In the genomic region with DNA sequence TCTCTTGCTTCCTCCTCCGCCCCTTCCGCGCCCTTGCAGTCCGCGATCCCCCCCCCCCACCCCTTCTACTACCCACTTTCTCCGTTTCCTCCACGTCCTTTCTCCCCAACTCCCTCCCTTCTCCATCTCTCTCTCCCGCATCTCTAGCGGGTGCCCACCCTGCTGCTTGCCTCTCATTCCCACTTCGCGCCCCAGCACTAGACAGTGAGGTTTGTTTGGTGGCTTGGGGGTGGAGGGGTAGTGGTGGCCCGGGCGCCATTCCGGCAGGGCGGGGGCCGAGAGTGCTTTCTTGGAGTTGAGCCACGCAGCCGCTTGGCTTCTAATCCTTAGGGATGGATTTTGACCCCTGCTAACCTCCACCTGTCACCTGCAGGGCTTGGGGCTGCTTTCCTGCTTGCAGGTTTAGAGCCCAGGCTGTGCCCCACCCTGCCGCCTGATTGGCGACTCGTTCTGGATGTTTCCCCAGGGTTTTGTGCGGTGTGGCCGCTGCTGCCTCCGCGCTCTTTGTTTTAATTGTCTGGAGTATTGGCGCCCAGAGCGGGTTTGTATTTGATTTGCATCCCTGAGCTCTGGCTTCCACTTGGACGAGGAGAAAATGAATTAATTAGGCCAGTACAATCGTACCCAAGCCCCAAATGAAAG, we compare ENCODE assay signal across 7 mouse cellular contexts. TPM values are rescaled to one million over a fixed set of nuclear protein-coding genes. Genes with fewer than 3 reads are reported as not detected.
DNase-seq lines count a peak whose midpoint lies in the region; ATAC-seq lines count a peak whose summit lies in the region.

A gene (minus strand): TSS at position 217 of the 642 bp plus-strand sequence.

- H3K4me1 ChIP-seq in heart, embryonic 15.5 days (replicated peaks): peaks cover 30% of the 10 kb centered on the region
- H3K4me1 ChIP-seq in lung, embryonic 15.5 days: peaks cover 10% of the 10 kb centered on the region; the same call in 1 of the 2 replicates
- H3K4me1 ChIP-seq in stomach, embryonic 14.5 days (ENCODE audit: control insufficient read depth, insufficient read depth, low read length): peaks cover 8% of the 10 kb centered on the region; the same call in 1 of the 2 replicates

- H3K9me3 ChIP-seq in heart, embryonic 15.5 days (replicated peaks): no peaks in the 10 kb centered on the region
- H3K9me3 ChIP-seq in lung, embryonic 15.5 days: no peaks in the 10 kb centered on the region
- no peaks in the 10 kb centered on the region for H3K9me3 ChIP-seq in stomach, embryonic 14.5 days (ENCODE audit: control insufficient read depth, low read depth, low read length)

- DNase-seq in urinary bladder, postnatal 25 days (ENCODE audit: low spot score): peak; percentile 15
- no peak for DNase-seq in urinary bladder, postnatal 4 days (ENCODE audit: low spot score in 2 of 2)
- DNase-seq in embryo, embryonic 11 days: peak; percentile 41
- DNase-seq in kidney, postnatal 25 days: peak; percentile 70 to 77

- peak within 1 kb of the TSS; percentile 100 for H3K4me2 ChIP-seq in heart, embryonic 15.5 days
- H3K4me2 ChIP-seq in lung, embryonic 15.5 days: peak within 1 kb of the TSS; percentile 99
- peak within 1 kb of the TSS; percentile 99 for H3K4me2 ChIP-seq in stomach, embryonic 14.5 days (replicated peaks; ENCODE audit: low read depth, low read length)

- H3K27me3 ChIP-seq in heart, embryonic 15.5 days: peaks cover 46% of the 10 kb centered on the region
- peaks cover 54% of the 10 kb centered on the region for H3K27me3 ChIP-seq in lung, embryonic 15.5 days
- H3K27me3 ChIP-seq in stomach, embryonic 14.5 days (ENCODE audit: control insufficient read depth, insufficient read depth, low read length): peaks cover 3% of the 10 kb centered on the region; the same call in 1 of the 2 replicates

- H3K4me3 ChIP-seq in heart, embryonic 15.5 days: peak within 1 kb of the TSS; percentile 67
- H3K4me3 ChIP-seq in lung, embryonic 15.5 days: peak within 1 kb of the TSS; percentile 62
- H3K4me3 ChIP-seq in stomach, embryonic 14.5 days (ENCODE audit: low read depth, low read length): peak within 1 kb of the TSS; percentile 63

- WGBS in heart, embryonic 15.5 days: 4% methylated on average over 29 of the region's 29 CpGs
- WGBS in lung, embryonic 15.5 days: 4% methylated on average over 27 of the region's 29 CpGs
- 4% methylated on average over 24 of the region's 29 CpGs for WGBS in stomach, embryonic 14.5 days

- no peak within 1 kb of the TSS for H3K27ac ChIP-seq in heart, embryonic 15.5 days
- H3K27ac ChIP-seq in lung, embryonic 15.5 days: peak within 1 kb of the TSS; percentile 55
- H3K27ac ChIP-seq in stomach, embryonic 14.5 days (ENCODE audit: low read length): no peak within 1 kb of the TSS

- no peaks in the 10 kb centered on the region for H3K36me3 ChIP-seq in heart, embryonic 15.5 days
- no peaks in the 10 kb centered on the region for H3K36me3 ChIP-seq in lung, embryonic 15.5 days
- no peaks in the 10 kb centered on the region for H3K36me3 ChIP-seq in stomach, embryonic 14.5 days (ENCODE audit: control insufficient read depth, insufficient read depth, low read length)

- H3K9ac ChIP-seq in heart, embryonic 15.5 days: peak within 1 kb of the TSS; percentile 66
- H3K9ac ChIP-seq in lung, embryonic 15.5 days: peak within 1 kb of the TSS; percentile 64
- peak within 1 kb of the TSS; percentile 53 for H3K9ac ChIP-seq in stomach, embryonic 14.5 days (replicated peaks; ENCODE audit: low read depth, low read length)

- 0 out of 2 replicates have a peak, but pooled peaks have one; percentile 23 for ATAC-seq in heart, embryonic 15.5 days (replicated peaks; ENCODE audit: insufficient number of reproducible peaks, insufficient read depth, low FRiP score, low read depth)
- peak; percentile 40; the same call in 1 of the 2 replicates for ATAC-seq in lung, embryonic 15.5 days (ENCODE audit: borderline replicate concordance, extremely low read depth, low FRiP score, low TSS enrichment)
- ATAC-seq in stomach, embryonic 14.5 days (ENCODE audit: insufficient number of reproducible peaks, insufficient read depth, low FRiP score, low read depth): 0 out of 2 replicates have a peak, but pooled peaks have one; percentile 51

RNA-seq across cellular contexts. Expression of the gene that starts here (rescaled TPM):
- 0.76 and 1.3 TPM in 2 replicates for polyA plus RNA-seq in heart, embryonic 15.5 days (2015; fragmentation: Nextera tagmentation; extraction: Ambion mirVana)
- polyA plus RNA-seq in lung, embryonic 15.5 days (2015; fragmentation: Nextera tagmentation; extraction: Ambion mirVana): 5.4 and 6.1 TPM in 2 replicates
- polyA plus RNA-seq in stomach, embryonic 14.5 days (2014; fragmentation: Nextera tagmentation; extraction: Ambion mirVana): 7.3 and 7.5 TPM in 2 replicates

Comparison
In these comparisons a context has a peak if more than half of its experiments do, and no peak if none do; other contexts are left out.
1. DNase-seq: peak in urinary bladder, postnatal 25 days (single experiment), embryo, embryonic 11 days (single experiment) and kidney, postnatal 25 days (2 of 2); none in urinary bladder, postnatal 4 days (0 of 2).
2. Peak in every context shown above with its lines, with median percentiles within 50 percentile points of each other: ATAC-seq, H3K4me2 ChIP-seq, H3K4me3 ChIP-seq and H3K9ac ChIP-seq.